Mouse (Mus musculus) embryonic facial prominence, embryonic 13.5 days (tissue): Measurements from ENCODE around the gene Ell2. TPM values are rescaled to one million over a fixed set of nuclear protein-coding genes. Genes with fewer than 3 reads are reported as not detected.
"Not testable (repeated sequence)": the region's sequence is repeated elsewhere in the genome, so short reads cannot be mapped to it uniquely, and the experiment has no call there.

Experiments
- ATAC-seq: fragments of 200-750 bp; cut with Nextera tagmentation; 2 replicates; pipeline ENCODE4 v1.8.0; 2017; ENCODE audit warnings: low read depth; ENCODE audit not compliant: insufficient number of reproducible peaks, insufficient read depth, low FRiP score, low TSS enrichment
- H3K27ac ChIP-seq: fragments of 300-500 bp; sonication (generic); 2 replicates; pipeline ENCODE4 v1.5.1; 2015; ENCODE audit warnings: moderate library complexity, mild to moderate bottlenecking, inconsistent platforms
- H3K27me3 ChIP-seq: fragments of 300-500 bp; sonication (generic); 2 replicates; pipeline ENCODE4 v1.6.1; 2015; ENCODE audit warnings: mild to moderate bottlenecking, inconsistent platforms
- H3K36me3 ChIP-seq: fragments of 300-500 bp; sonication (generic); 2 replicates; pipeline ENCODE4 v1.6.1; 2015; ENCODE audit warnings: mild to moderate bottlenecking, inconsistent platforms
- H3K4me1 ChIP-seq: fragments of 300-500 bp; sonication (generic); 2 replicates; pipeline ENCODE4 v1.6.1; 2015; ENCODE audit warnings: inconsistent platforms
- H3K4me2 ChIP-seq: fragments of 300-500 bp; sonication (generic); 2 replicates; pipeline ENCODE4 v1.6.1; 2015; ENCODE audit warnings: moderate library complexity, mild to moderate bottlenecking, inconsistent platforms
- H3K4me3 ChIP-seq: fragments of 300-500 bp; sonication (generic); 2 replicates; pipeline ENCODE4 v1.5.1; 2015; ENCODE audit warnings: mild to moderate bottlenecking, inconsistent platforms
- H3K9ac ChIP-seq: fragments of 300-500 bp; sonication (generic); 2 replicates; pipeline ENCODE4 v1.6.1; 2015; ENCODE audit warnings: mild to moderate bottlenecking, inconsistent platforms
- H3K9me3 ChIP-seq: fragments of 300-500 bp; sonication (generic); 2 replicates; pipeline ENCODE4 v1.6.1; 2016; ENCODE audit warnings: inconsistent platforms
- WGBS: fragments of 180-500 bp; shearing (Covaris S2); methylation state at CpG from one replicate; pipeline ENCODE4 v1.1.7; 2015; ENCODE audit warnings: mixed read lengths; 5-methylcytosine and 5-hydroxymethylcytosine counted together
- polyA plus RNA-seq: library from polyadenylated mRNA; unstranded; fragments of >200 nt; fragmentation: Nextera tagmentation; extraction: Ambion mirVana; gene quantifications from 2 replicates; pipeline ENCODE4 v1.2.1, GENCODE M21; 2015

Gene Ell2
- polyA plus RNA-seq, 1 experiment from 2014 or later, result 6.6 TPM

DNA sequence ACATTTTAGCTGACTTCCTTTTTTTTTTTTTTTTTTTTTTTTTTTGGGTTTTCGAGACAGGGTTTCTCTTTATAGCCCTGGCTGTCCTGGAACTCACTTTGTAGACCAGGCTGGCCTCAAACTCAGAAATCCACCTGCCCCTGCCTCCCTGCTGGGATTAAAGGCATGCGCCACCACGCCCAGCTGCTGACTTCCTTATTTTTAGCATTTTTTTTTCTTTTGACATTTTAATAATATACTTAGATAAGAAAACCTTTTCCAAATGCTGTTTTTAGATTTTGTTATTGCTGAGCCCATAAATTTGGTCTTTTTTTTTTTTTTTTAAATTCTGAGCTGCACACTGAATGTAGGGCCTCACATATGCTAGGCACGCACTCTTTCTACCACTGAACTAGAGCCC is 5.0 kb downstream of the Ell2 start:
- 88% methylated on average over 4 of the region's 4 CpGs for WGBS
- H3K27me3 ChIP-seq, result peaks cover 17% of the 10 kb centered on the region
- not testable (repeated sequence) for ATAC-seq

DNA sequence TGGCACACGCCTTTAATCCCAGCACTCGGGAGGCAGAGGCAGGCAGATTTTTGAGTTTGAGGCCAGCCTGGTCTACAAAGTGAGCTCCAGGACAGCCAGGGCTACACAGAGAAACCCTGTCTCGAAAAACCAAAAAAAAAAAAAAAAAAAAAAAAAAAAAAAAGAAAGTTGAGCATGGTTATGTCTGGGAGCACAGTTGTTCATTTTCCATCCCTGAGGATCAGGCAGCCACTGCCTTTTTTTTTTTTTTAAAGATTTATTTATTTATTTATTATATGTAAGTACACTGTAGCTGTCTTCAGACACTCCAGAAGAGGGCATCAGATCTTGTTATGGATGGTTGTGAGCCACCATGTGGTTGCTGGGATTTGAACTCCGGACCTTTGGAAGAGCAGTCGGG is 6.0 kb downstream of the Ell2 start:
- 79% methylated on average over 5 of the region's 5 CpGs for WGBS
- H3K4me2 ChIP-seq, result not testable (repeated sequence)

More for the DNA sequence above, 5.0 kb downstream of the Ell2 start:
- not testable (repeated sequence) for H3K27ac ChIP-seq, H3K9ac ChIP-seq, H3K9me3 ChIP-seq, H3K4me3 ChIP-seq, H3K4me2 ChIP-seq, H3K36me3 ChIP-seq
- H3K4me1 ChIP-seq, result peaks cover 14% of the 10 kb centered on the region

DNA sequence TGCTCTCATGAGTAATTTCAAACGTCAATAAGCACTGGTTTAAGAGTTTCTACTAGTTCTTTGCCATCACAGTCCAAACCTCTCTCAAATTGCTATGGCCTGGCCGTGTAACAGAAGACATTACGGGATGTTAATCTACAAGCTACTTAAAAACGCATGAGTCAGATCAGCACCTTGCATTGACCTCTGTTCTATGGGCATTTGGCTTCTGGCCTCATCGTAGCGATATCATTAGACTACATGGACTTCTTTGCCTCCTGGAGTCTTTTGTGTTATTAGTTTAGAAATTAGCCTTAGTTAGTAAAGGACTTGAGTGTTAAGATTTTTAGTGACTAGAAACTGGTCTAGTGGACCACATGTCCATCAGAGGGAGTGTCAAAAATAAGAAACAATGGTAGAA is 7.8 kb downstream of the Ell2 start:
- H3K27me3 ChIP-seq, result peaks cover 8% of the 10 kb centered on the region
- H3K4me3 ChIP-seq, result no peak overlapping the region
- H3K4me1 ChIP-seq, result peaks cover 6% of the 10 kb centered on the region
- H3K9me3 ChIP-seq, result no peaks in the 10 kb centered on the region
- H3K4me2 ChIP-seq, result no peak overlapping the region
- WGBS, result 86% methylated on average over 6 of the region's 6 CpGs
- no peak overlapping the region for H3K27ac ChIP-seq
- no peaks in the 10 kb centered on the region for H3K36me3 ChIP-seq
- ATAC-seq, result no peak
- H3K9ac ChIP-seq, result no peak overlapping the region

More for the DNA sequence above, 6.0 kb downstream of the Ell2 start:
- H3K9ac ChIP-seq, ATAC-seq, H3K9me3 ChIP-seq, H3K36me3 ChIP-seq, H3K27ac ChIP-seq, H3K4me3 ChIP-seq: not testable (repeated sequence)
- H3K4me1 ChIP-seq, result peaks cover 14% of the 10 kb centered on the region
- peaks cover 17% of the 10 kb centered on the region for H3K27me3 ChIP-seq

DNA sequence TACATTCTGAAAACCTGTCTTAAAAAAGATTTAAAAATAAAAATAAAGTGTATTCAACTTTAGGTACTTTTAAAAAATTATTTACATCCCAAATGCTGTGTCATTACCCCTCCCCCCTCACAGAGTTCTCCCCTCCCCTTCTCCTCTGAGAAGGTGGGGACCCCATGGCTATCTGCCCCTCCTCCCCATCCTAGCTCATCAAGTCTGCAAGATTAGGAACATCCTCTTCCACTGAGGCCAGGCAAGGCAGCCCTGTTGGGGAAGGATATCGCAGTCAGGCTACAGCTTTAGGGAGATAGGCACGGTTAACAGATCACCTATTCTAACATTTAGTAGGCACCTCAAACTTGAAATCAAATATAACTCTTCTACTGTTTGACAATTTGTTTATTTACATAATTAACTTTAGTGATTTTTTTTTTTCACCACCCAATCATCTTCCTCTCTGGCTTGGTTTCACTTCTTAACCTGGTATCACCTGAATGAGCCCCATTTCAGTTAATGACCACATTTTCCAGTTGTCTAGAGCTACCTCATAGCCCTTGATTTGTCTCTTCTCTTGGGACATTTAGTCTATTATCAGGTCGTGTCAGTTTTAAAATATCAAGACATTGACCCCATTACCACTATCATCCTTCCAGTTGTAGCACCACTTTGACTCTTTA is 11.2 kb downstream of the Ell2 start:
- Histone ChIP-seq H3K9ac (no peak overlapping the region), H3K4me1 (0 out of 2 replicates have a peak, but pooled peaks cover 3% of the 10 kb centered on the region), H3K4me2 (no peak overlapping the region), H3K9me3 (no peaks in the 10 kb centered on the region), H3K36me3 (no peaks in the 10 kb centered on the region), H3K27ac (no peak overlapping the region), H3K4me3 (no peak overlapping the region), H3K27me3 (no peaks in the 10 kb centered on the region)
- WGBS, result 56% methylated on average over 3 of the region's 3 CpGs
- no peak for ATAC-seq

DNA sequence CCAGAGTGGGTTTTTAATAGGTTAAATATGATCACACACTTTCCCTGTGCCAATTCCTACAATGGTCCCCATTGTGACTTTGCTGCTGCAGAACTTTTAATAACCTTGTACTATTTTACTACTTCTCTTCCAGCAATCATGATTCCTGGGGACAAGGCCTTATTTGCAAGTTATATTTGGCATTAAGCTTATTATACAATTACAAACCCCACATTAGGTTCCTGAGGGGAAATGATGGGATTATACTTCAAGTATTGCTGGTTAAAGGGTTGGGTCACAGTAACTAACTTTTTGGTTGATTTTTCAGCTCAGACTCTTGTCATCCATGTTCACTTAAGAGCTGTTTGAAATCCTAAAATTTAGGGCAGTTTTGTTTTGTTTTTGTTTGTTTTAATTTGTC is 11.8 kb downstream of the Ell2 start:
- H3K36me3 ChIP-seq, result no peaks in the 10 kb centered on the region
- no peak for ATAC-seq
- H3K4me3 ChIP-seq, result no peak overlapping the region
- no peak overlapping the region for H3K9ac ChIP-seq
- H3K4me1 ChIP-seq, result 0 out of 2 replicates have a peak, but pooled peaks cover 3% of the 10 kb centered on the region
- H3K27ac ChIP-seq, result no peak overlapping the region
- H3K9me3 ChIP-seq, result no peaks in the 10 kb centered on the region
- no peak overlapping the region for H3K4me2 ChIP-seq
- H3K27me3 ChIP-seq, result no peaks in the 10 kb centered on the region

- no peaks in the 10 kb centered on the region for H3K9me3 ChIP-seq
- H3K9ac ChIP-seq, result no peak overlapping the region
- H3K4me2 ChIP-seq, result no peak overlapping the region
- no peaks in the 10 kb centered on the region for H3K36me3 ChIP-seq
- H3K27ac ChIP-seq, result no peak overlapping the region
- WGBS, result 72% methylated on average over 4 of the region's 4 CpGs
- 0 out of 2 replicates have a peak, but pooled peaks cover 3% of the 10 kb centered on the region for H3K4me1 ChIP-seq
- ATAC-seq, result no peak
- no peak overlapping the region for H3K4me3 ChIP-seq
- no peaks in the 10 kb centered on the region for H3K27me3 ChIP-seq
Measured at GRCm38 (mm10) chr13:75719645-75720044, 13.1 kb downstream of the Ell2 start.

GRCm38 (mm10) chr13:75726569-75727373 is 20.2 kb downstream of the Ell2 start:
- H3K36me3 ChIP-seq, result no peaks in the 10 kb centered on the region
- no peak overlapping the region for H3K9ac ChIP-seq
- ATAC-seq, result no peak
- WGBS, result 42% methylated on average over 4 of the region's 4 CpGs
- 0 out of 2 replicates have a peak, but pooled peaks cover 9% of the 10 kb centered on the region for H3K4me1 ChIP-seq
- H3K9me3 ChIP-seq, result no peaks in the 10 kb centered on the region
- no peak overlapping the region for H3K4me2 ChIP-seq
- no peak overlapping the region for H3K27ac ChIP-seq
- H3K4me3 ChIP-seq, result no peak overlapping the region
- H3K27me3 ChIP-seq, result no peaks in the 10 kb centered on the region

DNA sequence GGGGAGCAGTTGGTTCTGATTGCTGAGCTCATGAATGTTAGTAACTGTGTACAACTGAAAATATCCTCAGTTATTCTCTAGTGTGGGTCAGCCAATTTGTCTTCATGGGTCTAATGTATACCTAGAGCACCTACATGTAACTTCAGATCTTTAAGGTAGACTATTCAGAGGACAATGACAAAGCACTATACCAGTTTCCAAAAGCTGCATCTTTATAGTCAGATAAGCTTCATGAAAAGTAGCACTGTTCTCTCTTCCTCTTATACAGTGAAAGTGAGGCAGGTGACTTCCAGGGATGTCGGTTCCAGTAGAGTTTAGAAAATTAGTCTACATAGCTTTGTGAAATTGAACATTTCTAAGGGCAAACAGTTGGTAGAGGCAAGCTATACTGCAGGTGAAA is 21.4 kb downstream of the Ell2 start:
- H3K4me1 ChIP-seq, result 0 out of 2 replicates have a peak, but pooled peaks cover 9% of the 10 kb centered on the region
- H3K4me3 ChIP-seq, result no peak overlapping the region
- no peak overlapping the region for H3K4me2 ChIP-seq
- H3K27me3 ChIP-seq, result no peaks in the 10 kb centered on the region
- H3K36me3 ChIP-seq, result no peaks in the 10 kb centered on the region
- no peaks in the 10 kb centered on the region for H3K9me3 ChIP-seq
- H3K27ac ChIP-seq, result no peak overlapping the region
- ATAC-seq, result no peak
- H3K9ac ChIP-seq, result no peak overlapping the region
- 72% methylated on average over 1 of the region's 1 CpGs for WGBS

DNA sequence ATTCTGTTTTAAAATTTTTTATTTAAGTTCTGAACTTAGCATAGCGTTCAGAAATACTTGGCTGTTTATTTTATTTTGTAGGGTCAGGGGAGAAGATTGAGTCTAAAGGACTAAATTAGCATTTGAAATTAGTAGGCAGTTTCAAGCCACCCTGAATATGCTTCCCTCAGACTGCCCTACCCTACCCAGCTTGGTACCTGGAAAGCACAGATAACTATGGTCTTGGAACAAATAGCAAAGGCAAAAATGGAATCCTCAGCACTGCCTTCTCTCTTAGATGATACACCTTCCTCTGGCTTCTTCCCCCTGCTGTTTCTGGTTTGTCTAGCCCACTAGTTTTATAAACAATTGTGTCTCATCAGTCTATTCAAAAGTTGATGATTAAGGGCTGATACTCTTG is 23.3 kb downstream of the Ell2 start:
- 0 out of 2 replicates have a peak, but pooled peaks cover 9% of the 10 kb centered on the region for H3K4me1 ChIP-seq
- no peak for ATAC-seq
- no peaks in the 10 kb centered on the region for H3K27me3 ChIP-seq
- WGBS, result 80% methylated on average over 1 of the region's 1 CpGs
- H3K9ac ChIP-seq, result no peak overlapping the region
- H3K27ac ChIP-seq, result no peak overlapping the region
- no peak overlapping the region for H3K4me2 ChIP-seq
- H3K9me3 ChIP-seq, result no peaks in the 10 kb centered on the region
- no peak overlapping the region for H3K4me3 ChIP-seq
- no peaks in the 10 kb centered on the region for H3K36me3 ChIP-seq

DNA sequence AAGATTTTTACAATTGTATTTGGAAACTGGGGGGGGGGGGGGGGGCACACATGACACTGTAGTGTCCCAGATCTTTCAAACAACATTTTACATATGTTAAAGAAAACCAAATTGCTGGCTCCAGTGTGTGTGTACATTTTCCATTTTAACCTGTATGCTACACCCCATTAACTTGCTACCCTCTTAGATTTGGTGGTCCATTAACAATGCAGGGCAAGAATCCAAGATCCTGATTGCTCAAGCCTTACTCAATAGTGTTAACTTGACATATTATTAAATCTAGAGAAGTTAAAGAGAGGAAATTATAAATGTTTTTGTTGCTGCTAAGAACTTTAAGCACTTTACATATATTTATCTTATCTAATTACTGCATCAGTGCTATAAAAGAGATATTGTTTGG is 24.2 kb downstream of the Ell2 start:
- H3K4me3 ChIP-seq, result no peak overlapping the region
- 0 out of 2 replicates have a peak, but pooled peaks cover 9% of the 10 kb centered on the region for H3K4me1 ChIP-seq
- H3K36me3 ChIP-seq, result no peaks in the 10 kb centered on the region
- H3K27me3 ChIP-seq, result no peaks in the 10 kb centered on the region
- ATAC-seq, result no peak
- H3K4me2 ChIP-seq, result no peak overlapping the region
- no peak overlapping the region for H3K9ac ChIP-seq
- no peak overlapping the region for H3K27ac ChIP-seq
- no peaks in the 10 kb centered on the region for H3K9me3 ChIP-seq

DNA sequence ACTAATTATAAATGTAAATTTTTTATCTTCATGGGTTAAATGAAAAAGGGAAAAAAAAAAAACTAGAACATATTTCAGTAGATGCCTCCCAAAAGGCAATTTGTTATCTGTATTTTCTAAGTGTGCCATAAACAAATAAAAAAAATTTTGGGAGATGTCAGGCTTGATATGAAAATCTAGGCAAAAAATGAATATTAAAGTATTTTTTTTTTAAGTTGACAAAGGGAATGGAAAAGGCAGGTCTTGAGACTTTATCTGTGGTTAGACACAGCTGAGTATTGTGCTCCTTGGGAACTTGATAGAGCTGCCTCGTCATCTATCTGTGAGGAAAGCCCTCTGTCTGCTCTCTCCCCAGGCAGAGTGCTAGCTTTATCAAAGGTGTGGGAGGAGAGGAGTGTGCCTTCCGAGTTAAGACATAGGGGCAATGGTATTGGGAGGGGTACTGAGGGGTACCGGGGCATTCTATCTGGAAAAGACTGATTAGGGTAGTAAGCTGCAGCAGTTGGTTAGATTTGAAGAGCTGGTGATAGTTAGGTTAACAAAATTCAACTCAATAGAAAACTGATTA is 27.1 kb downstream of the Ell2 start:
- 71% methylated on average over 3 of the region's 3 CpGs for WGBS

GRCm38 (mm10) chr13:75734231-75734630 is 27.7 kb downstream of the Ell2 start:
- Histone ChIP-seq H3K4me1 (no peaks in the 10 kb centered on the region), H3K4me2 (no peak overlapping the region), H3K27me3 (no peaks in the 10 kb centered on the region), H3K4me3 (no peak overlapping the region), H3K27ac (no peak overlapping the region), H3K9me3 (no peaks in the 10 kb centered on the region), H3K36me3 (no peaks in the 10 kb centered on the region), H3K9ac (no peak overlapping the region)
- WGBS, result 85% methylated on average over 5 of the region's 5 CpGs
- ATAC-seq, result no peak

More for the DNA sequence above, 27.1 kb downstream of the Ell2 start:
- Histone ChIP-seq H3K9ac (no peak overlapping the region), H3K9me3 (no peaks in the 10 kb centered on the region), H3K4me2 (no peak overlapping the region), H3K27ac (no peak overlapping the region), H3K4me3 (no peak overlapping the region), H3K4me1 (no peaks in the 10 kb centered on the region), H3K36me3 (no peaks in the 10 kb centered on the region), H3K27me3 (no peaks in the 10 kb centered on the region)
- no peak for ATAC-seq
